Mouse (Mus musculus): ENCODE measurements around the gene Gak. TPM values are rescaled to one million over a fixed set of nuclear protein-coding genes. Genes with fewer than 3 reads are reported as not detected.
"Not testable (repeated sequence)": the region's sequence is repeated elsewhere in the genome, so short reads cannot be mapped to it uniquely, and the experiment has no call there.

Gak gene
- polyA plus RNA-seq, 1 experiment from 2014 or later: 49.0 TPM

DNA sequence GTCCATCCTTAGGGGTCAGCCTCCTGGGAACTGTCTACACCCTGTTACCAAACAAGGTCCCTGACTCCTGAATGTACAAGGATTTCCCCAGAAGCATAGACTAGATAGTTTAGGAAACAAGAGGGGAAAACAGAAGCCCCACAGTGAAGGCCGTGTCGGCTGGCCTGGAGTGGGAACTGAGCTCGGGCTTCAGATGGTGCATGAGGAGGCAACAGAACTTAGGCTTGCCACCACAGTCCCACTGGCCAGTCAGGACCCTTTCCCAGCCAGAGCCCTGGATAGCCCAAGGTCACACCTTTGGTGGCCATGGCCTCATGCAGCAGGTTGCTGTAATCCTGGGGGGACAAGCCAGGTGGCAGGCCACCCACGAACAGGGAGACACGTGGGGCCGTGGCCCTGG is 23.8 kb upstream of the Gak start:
- H3K4me1 ChIP-seq: no peaks in the 10 kb centered on the region
- H3K36me3 ChIP-seq: peaks cover 57% of the 10 kb centered on the region
- ATAC-seq (ENCODE audit: borderline replicate concordance, extremely low read depth, low FRiP score, low TSS enrichment): no peak
- no peak overlapping the region for H3K4me2 ChIP-seq
- H3K27me3 ChIP-seq: no peaks in the 10 kb centered on the region
- 93% methylated on average over 6 of the region's 6 CpGs for WGBS
- H3K9me3 ChIP-seq: no peaks in the 10 kb centered on the region
- no peak overlapping the region for H3K27ac ChIP-seq
- H3K9ac ChIP-seq: no peak overlapping the region
- no peak overlapping the region for H3K4me3 ChIP-seq

DNA sequence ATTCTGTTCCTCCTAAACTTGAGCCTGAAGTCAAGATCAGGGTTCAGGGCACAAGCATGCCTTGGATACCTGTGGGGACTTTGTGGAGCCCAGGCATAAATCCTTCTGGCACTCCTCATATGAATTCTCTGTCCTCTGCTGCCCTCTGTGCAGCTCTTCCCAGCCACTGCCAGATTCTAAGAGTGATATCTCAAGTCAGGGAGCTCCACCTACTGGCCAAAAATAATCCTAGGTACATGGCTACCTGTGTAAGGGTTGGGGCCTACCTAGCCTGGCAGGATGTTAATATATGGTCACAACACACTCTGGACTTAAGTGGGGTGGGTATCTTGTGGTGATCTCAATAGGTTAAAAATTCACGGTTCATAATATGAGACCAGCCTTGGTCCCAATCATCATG is 22.3 kb upstream of the Gak start:
- Histone ChIP-seq H3K4me3 (no peak overlapping the region), H3K27me3 (no peaks in the 10 kb centered on the region), H3K36me3 (peaks cover 66% of the 10 kb centered on the region), H3K9me3 (no peaks in the 10 kb centered on the region), H3K4me2 (no peak overlapping the region), H3K4me1 (no peaks in the 10 kb centered on the region), H3K27ac (no peak overlapping the region), H3K9ac (no peak overlapping the region)
- peak; percentile 44; the same call in 1 of the 2 replicates for ATAC-seq (ENCODE audit: borderline replicate concordance, extremely low read depth, low FRiP score, low TSS enrichment)
- 67% methylated on average over 1 of the region's 1 CpGs for WGBS

DNA sequence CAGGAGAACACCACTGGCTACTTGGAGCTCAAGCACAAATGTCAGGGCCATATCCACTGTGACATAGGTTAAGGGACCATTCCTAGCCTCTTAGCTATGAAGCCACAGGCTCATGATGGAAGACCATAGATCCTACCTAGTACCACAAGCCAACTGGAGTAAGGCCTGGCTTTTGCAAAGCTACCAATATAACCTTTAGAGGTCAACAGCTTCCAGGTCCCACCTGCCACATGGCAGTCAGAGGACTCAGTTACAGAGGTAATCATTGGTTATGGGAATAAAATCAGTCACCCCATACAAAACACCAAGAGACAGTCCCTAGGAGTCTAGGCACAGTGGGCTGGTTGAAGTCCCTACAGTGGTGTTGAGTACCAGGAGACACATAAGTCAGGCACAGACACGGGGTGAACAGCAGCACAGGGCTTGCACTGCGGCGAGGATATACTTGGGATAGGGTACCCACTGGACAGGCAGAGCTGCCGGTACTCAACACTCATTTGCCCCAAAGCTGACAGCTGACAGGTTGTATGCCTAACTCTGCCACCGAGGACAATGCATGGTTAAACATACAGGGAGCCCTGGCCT is 21.7 kb upstream of the Gak start:
- H3K4me3 ChIP-seq: no peak overlapping the region
- H3K27ac ChIP-seq: no peak overlapping the region
- no peaks in the 10 kb centered on the region for H3K9me3 ChIP-seq
- H3K4me1 ChIP-seq: no peaks in the 10 kb centered on the region
- H3K36me3 ChIP-seq: peaks cover 67% of the 10 kb centered on the region
- H3K4me2 ChIP-seq: no peak overlapping the region
- ATAC-seq (ENCODE audit: borderline replicate concordance, extremely low read depth, low FRiP score, low TSS enrichment): no peak
- 80% methylated on average over 5 of the region's 5 CpGs for WGBS
- no peak overlapping the region for H3K9ac ChIP-seq
- no peaks in the 10 kb centered on the region for H3K27me3 ChIP-seq

DNA sequence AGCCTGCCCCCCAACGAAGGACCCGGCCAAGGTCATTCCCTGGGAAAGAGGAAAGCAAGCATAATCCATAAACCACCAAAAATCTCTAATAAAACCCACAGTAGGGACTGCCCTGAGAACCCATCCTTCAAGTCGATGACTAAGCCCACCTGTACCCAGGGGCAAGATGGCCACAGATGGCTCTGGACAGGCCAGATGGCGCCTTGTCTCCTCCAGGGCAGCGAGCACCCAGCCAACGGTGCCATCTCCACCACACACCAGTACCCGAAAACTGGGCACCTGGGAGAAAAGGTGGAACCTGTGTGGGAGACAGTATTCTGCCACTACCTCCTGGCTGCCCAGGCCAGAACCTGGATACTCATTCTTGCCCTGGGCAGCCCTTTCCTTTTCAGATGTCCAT is 20.8 kb upstream of the Gak start:
- Histone ChIP-seq H3K4me2 (no peak overlapping the region), H3K9ac (no peak overlapping the region), H3K36me3 (peaks cover 69% of the 10 kb centered on the region), H3K4me1 (no peaks in the 10 kb centered on the region), H3K27me3 (no peaks in the 10 kb centered on the region), H3K4me3 (no peak overlapping the region), H3K9me3 (no peaks in the 10 kb centered on the region), H3K27ac (no peak overlapping the region)
- no peak for ATAC-seq (ENCODE audit: borderline replicate concordance, extremely low read depth, low FRiP score, low TSS enrichment)
- 85% methylated on average over 7 of the region's 7 CpGs for WGBS

DNA sequence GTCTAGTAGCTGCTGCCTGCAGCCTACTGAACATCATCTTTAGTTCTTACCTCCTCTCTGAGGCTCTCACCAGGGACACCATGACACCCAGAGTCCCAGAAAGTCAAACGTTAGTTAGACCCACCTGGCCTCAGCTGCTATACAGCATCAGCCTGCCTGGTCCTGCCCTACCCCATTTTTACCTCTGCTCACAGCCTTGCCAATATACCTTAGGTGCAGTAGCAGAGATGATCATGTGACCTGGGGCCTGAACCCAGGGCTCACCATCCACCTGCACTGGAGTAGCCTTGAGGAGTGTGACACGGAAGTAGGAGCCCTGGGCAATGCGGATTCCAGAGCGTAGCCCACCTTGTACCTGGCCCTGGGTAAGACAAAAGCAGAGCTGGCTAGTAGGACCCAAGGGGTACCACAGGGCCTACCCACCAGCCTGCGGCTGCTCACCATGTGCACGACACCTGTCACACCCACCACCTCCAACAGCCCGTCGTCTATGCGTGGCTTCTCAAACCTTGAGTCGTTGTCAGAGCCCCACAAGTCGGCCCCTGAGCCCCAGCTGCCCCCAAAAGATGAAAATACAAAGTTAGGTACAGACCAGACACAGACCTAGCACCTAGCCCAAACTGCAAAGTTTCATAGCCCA is 19.5 kb upstream of the Gak start:
- ATAC-seq (ENCODE audit: borderline replicate concordance, extremely low read depth, low FRiP score, low TSS enrichment): no peak
- no peaks in the 10 kb centered on the region for H3K27me3 ChIP-seq
- no peaks in the 10 kb centered on the region for H3K4me1 ChIP-seq
- no peak overlapping the region for H3K27ac ChIP-seq
- WGBS: 89% methylated on average over 11 of the region's 11 CpGs
- no peak overlapping the region for H3K4me3 ChIP-seq
- no peaks in the 10 kb centered on the region for H3K9me3 ChIP-seq
- no peak overlapping the region for H3K4me2 ChIP-seq
- peaks cover 66% of the 10 kb centered on the region for H3K36me3 ChIP-seq
- H3K9ac ChIP-seq: no peak overlapping the region

DNA sequence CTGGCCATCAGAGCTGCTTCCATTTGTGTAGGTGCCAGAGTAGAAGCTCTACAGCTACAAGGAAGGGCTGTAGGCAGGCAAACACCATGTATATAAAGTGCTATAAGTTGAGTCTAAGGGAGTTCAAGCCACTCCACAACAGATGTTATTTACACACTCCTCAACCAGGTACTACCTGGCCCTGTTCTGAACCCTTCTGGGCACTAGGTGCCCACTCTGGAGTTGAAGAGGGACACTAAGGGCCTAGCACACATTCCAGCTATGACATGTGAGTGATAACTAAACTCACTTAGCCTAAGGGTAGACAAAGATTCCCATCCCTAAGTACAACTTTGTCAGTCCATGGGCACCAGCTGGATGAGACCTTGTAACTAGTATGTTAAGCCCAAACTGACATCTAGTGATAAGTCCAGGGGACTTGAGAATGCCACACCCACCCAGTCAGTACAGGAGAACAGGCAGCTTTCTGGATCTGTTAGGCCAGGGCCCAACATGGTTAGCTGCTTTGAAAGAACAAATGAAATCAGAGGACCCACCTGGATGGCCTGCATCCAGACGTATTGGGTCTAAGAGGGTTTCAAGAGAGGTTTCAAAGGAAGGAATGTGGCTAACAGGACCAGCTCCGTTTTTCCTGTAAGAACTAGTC is 18.4 kb upstream of the Gak start:
- H3K4me2 ChIP-seq: no peak overlapping the region
- no peak for ATAC-seq (ENCODE audit: borderline replicate concordance, extremely low read depth, low FRiP score, low TSS enrichment)
- no peaks in the 10 kb centered on the region for H3K27me3 ChIP-seq
- H3K9me3 ChIP-seq: no peaks in the 10 kb centered on the region
- peaks cover 60% of the 10 kb centered on the region for H3K36me3 ChIP-seq
- no peaks in the 10 kb centered on the region for H3K4me1 ChIP-seq
- H3K9ac ChIP-seq: no peak overlapping the region
- no peak overlapping the region for H3K27ac ChIP-seq
- H3K4me3 ChIP-seq: no peak overlapping the region
- 77% methylated on average over 2 of the region's 2 CpGs for WGBS

DNA sequence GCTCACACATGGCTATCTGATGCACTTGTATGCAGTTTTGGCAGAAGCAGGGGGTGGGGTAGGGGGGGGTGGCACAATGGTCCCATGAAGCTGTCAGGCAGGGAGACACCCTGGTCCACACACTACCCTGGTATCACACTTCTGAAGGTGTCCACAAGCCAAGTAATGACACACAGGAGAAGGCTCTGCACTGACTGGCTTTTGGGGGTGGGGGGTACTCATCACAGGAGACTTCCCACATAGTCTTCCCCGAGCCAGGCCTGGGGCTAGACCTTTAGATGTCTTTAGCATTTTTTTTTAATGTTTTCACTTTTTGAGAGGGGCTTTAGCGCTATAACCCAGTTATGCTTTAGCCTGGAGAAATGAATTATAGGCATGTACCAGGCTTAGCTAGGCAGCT is 17.8 kb upstream of the Gak start:
- Histone ChIP-seq H3K4me1 (no peaks in the 10 kb centered on the region), H3K27me3 (no peaks in the 10 kb centered on the region), H3K9me3 (no peaks in the 10 kb centered on the region), H3K9ac (no peak overlapping the region), H3K27ac (no peak overlapping the region), H3K4me2 (no peak overlapping the region), H3K36me3 (peaks cover 62% of the 10 kb centered on the region), H3K4me3 (no peak overlapping the region)
- 90% methylated on average over 2 of the region's 2 CpGs for WGBS
- ATAC-seq (ENCODE audit: borderline replicate concordance, extremely low read depth, low FRiP score, low TSS enrichment): no peak

DNA sequence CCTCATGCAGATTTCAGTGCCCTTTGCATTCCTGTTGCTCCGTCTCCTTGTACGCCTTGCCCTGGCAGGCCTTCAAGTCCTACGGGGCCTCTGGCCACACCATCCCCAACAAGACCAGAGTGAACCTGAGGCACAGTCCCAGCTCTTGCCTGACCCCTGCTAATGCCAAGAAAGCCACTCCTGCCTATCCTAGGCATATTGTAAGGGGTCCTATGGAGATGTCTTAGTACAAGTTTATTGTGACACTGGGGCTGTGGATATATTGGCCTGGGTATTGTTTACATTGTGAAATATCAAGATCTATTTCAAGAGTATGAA is 16.7 kb upstream of the Gak start:
- Histone ChIP-seq H3K4me1 (no peaks in the 10 kb centered on the region), H3K4me2 (no peak overlapping the region), H3K27ac (no peak overlapping the region), H3K9me3 (no peaks in the 10 kb centered on the region), H3K9ac (no peak overlapping the region), H3K4me3 (no peak overlapping the region), H3K36me3 (peaks cover 58% of the 10 kb centered on the region), H3K27me3 (no peaks in the 10 kb centered on the region)
- no peak for ATAC-seq (ENCODE audit: borderline replicate concordance, extremely low read depth, low FRiP score, low TSS enrichment)
- WGBS: 87% methylated on average over 3 of the region's 3 CpGs

DNA sequence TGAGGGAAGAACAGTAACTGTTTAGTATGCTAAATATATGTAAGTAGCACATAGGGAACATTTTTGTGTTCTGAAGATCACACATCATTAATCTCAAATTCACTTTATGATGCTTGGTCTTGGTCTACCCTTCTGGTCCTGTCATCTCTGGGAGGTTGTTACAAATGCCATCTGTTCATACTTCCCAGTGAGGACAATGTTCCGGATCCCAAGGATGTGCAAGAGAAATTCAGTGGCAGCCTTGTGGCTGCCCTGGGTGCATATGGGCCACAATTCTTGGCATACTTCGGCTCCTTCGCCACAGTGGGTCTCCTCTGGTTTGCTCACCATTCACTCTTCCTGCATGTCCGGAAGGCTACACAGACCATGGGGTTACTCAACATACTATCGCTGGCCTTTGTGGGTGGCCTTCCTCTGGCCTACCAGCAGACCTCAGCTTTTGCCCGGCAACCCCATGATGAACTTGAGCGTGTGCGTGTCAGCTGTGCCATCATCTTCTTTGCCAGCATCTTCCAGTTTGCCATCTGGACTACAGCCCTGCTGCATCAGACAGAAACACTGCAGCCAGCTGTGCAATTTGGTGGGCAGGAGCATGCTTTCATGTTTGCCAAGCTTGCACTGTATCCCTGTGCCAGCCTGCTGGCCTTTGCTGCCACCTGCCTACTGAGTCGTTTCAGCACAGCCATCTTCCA is 16.2 kb upstream of the Gak start:
- Histone ChIP-seq H3K9me3 (no peaks in the 10 kb centered on the region), H3K4me1 (no peaks in the 10 kb centered on the region), H3K9ac (no peak overlapping the region), H3K4me3 (no peak overlapping the region), H3K4me2 (no peak overlapping the region), H3K27ac (no peak overlapping the region), H3K27me3 (no peaks in the 10 kb centered on the region), H3K36me3 (peaks cover 55% of the 10 kb centered on the region)
- ATAC-seq (ENCODE audit: borderline replicate concordance, extremely low read depth, low FRiP score, low TSS enrichment): no peak
- 82% methylated on average over 9 of the region's 9 CpGs for WGBS

DNA sequence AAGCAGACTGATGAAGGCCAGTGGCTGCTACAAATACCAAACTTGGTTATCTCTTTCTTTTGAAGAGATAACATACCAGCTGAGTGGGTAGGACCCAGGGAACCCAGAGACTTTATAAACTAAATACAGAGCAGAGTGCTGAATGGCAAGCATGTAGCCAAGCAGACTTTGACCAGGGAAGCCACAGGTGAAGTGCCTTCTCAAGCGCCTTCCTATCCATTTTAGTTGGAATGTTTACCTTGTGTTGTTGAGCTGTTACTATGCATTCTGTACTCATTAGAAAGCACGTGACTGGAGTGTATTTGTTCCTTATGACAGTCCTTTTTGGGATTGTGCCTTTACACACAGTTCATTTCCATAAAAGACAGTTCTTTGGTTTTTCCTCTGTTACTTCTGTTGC is 14.1 kb upstream of the Gak start:
- Histone ChIP-seq H3K36me3 (peaks cover 40% of the 10 kb centered on the region), H3K27me3 (no peaks in the 10 kb centered on the region), H3K27ac (no peak overlapping the region), H3K4me2 (no peak overlapping the region), H3K9me3 (no peaks in the 10 kb centered on the region), H3K9ac (no peak overlapping the region), H3K4me3 (no peak overlapping the region), H3K4me1 (no peaks in the 10 kb centered on the region)
- no peak for ATAC-seq (ENCODE audit: borderline replicate concordance, extremely low read depth, low FRiP score, low TSS enrichment)
- 62% methylated on average over 2 of the region's 2 CpGs for WGBS

DNA sequence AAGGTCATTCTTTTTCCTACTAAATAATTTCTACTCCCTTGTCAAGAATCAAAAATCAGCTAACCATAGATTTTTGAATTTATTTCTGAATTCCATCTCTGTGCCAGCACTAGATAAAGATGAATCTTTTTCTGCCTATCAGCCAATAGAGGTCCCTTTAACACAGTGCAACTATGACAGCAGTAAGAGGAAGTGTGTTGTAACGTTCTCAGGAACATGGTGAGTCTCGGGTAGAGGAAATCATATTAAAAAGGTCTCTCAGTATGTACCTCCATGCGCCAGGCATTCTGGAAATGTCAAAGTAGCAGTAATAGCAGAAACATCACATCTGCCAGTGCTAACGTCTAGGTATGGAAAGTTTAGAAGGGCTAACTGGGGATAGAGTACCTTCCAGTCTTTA is 6.6 kb upstream of the Gak start:
- Histone ChIP-seq H3K4me1 (no peaks in the 10 kb centered on the region), H3K9me3 (no peaks in the 10 kb centered on the region), H3K27ac (no peak overlapping the region), H3K36me3 (no peaks in the 10 kb centered on the region), H3K9ac (no peak overlapping the region), H3K4me2 (no peak overlapping the region), H3K27me3 (no peaks in the 10 kb centered on the region), H3K4me3 (no peak overlapping the region)
- 65% methylated on average over 4 of the region's 4 CpGs for WGBS
- no peak for ATAC-seq (ENCODE audit: borderline replicate concordance, extremely low read depth, low FRiP score, low TSS enrichment)

DNA sequence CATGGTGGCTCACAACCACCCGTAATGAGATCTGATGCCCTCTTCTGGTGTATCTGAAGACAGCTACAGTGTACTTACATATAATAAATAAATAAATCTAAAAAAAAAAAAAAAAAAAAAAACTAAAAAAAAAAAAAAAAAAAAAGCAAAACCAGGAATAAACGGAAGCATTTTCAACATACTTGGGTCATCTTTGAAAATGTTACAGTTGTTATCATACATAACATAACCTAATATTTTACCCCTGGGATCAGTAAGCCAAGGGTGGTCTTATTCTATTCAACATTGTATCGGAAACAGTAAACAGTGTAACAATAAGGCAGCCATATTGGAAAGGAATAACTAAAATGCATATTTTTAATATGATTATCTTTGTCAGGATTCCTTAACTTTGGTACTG is 4.5 kb upstream of the Gak start:
- WGBS: 89% methylated on average over 2 of the region's 3 CpGs
- H3K4me3 ChIP-seq; H3K27me3 ChIP-seq; H3K4me2 ChIP-seq; H3K9me3 ChIP-seq; H3K4me1 ChIP-seq; ATAC-seq (ENCODE audit: borderline replicate concordance, extremely low read depth, low FRiP score, low TSS enrichment); H3K27ac ChIP-seq; H3K9ac ChIP-seq; H3K36me3 ChIP-seq: not testable (repeated sequence)
